Mouse (Mus musculus): Measurements from ENCODE around the gene Rnf26.

GRCm38 (mm10) chr9:44109360-44110095, 3.8 kb downstream of the Rnf26 start:
- TF ChIP-seq CTCF (conservative IDR thresholded peaks at IDR 0.05; ENCODE audit: insufficient read depth, insufficient read length, low read depth, low read length) = peak; percentile 75
- no peak for TF ChIP-seq POLR2A (IDR thresholded peaks at IDR 0.05; ENCODE audit: low read depth, low read length)

All from kidney, adult 2 months (tissue).